Mouse (Mus musculus) myocyte (in vitro differentiated cells): ENCODE measurements at regions not wholly inside any gene's neighbourhood (a gene's known extent, or its start where the extent isn't known, plus 50 kb on each side); places are given as distances from the start of the nearest gene placed in this dataset.

Source experiments
- MAX ChIP-seq: IDR thresholded peaks from one replicate; pipeline ENCODE4 v1.6.1; 2011; ENCODE audit warnings: low read depth, mild to moderate bottlenecking, control low read depth
- MYOD1 ChIP-seq, 3 experiments: IDR thresholded peaks; one replicate each; pipeline ENCODE4 v1.6.1; 2011; ENCODE audit warnings: control low read depth in 2 of 3, low read depth in 2 of 3, mild to moderate bottlenecking in 2 of 3, moderate library complexity in 1 of 3; ENCODE audit not compliant: insufficient read length in 2 of 3, control insufficient read depth in 1 of 3
- MYOG ChIP-seq, 3 experiments: IDR thresholded peaks; one replicate each; pipeline ENCODE4 v1.6.1; 2011; ENCODE audit warnings: control low read depth in 2 of 3, low read depth in 2 of 3, mild to moderate bottlenecking in 2 of 3; ENCODE audit not compliant: insufficient read length in 2 of 3, control insufficient read depth in 1 of 3, insufficient read depth in 1 of 3
- POLR2A ChIP-seq: IDR thresholded peaks from one replicate; pipeline ENCODE4 v1.6.1; 2011; ENCODE audit warnings: low read depth, mild to moderate bottlenecking, control low read depth, moderate library complexity; ENCODE audit not compliant: insufficient read length
- TCF12 ChIP-seq: IDR thresholded peaks from one replicate; pipeline ENCODE4 v1.6.1; 2011; ENCODE audit warnings: mild to moderate bottlenecking, control low read depth; ENCODE audit not compliant: poor library complexity, insufficient read depth, severe bottlenecking
- USF1 ChIP-seq: IDR thresholded peaks from one replicate; pipeline ENCODE4 v1.6.1; 2011; ENCODE audit warnings: low read depth, mild to moderate bottlenecking, control low read depth, moderate library complexity

DNA sequence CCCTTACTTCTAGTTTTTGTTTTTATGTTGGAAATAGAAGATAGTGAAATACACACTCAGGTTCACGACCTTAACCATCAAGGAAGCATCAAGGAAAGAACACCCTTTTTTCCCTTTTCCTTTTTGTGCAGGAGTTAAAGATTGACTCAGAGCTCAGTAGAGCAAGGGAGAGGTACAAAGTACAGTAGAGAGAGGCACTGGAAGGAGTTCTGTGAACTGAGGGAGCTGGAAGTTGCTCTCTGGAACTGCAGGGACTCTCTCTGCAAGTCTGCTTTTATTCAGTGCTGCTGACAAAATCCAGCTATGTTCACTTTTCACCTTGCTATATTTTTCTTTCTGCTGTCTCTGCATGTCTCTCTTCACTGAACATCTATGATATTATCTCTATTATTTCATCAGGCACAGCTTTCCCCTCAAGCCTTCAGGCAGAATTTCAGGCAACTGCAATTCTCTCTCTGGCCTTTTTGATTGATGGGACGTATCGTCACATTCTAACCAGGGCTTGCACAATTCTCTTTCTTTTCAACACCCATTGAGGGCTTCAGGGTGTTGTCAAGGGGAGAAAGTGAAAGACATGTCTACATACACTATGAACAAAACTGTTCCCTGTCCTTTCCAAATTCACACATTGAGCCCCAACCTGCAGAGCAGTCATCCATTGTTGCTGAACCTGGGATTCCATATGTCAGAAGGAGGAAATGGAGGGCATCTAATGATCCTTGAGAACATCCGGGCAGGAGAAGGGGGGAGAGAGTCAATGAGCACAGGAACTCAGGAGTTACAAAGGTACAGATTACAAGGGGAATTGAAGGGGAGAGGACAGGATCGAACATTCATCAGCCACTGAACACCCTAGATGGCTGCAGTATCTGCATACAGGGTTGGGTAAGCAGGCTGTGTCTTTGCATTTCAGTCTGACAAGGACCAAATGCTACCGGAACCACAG is 228.9 kb downstream of the Kif20b start:
- TF ChIP-seq MAX (no peak), POLR2A (no peak), TCF12 (no peak), MYOD1 (IDR thresholded peaks at IDR 0.05; ENCODE audit: control insufficient read depth in 1 of 3, insufficient read length in 2 of 3, low read depth in 2 of 3) (no peak), MYOG (IDR thresholded peaks at IDR 0.05; ENCODE audit: control insufficient read depth in 1 of 3, insufficient read depth in 1 of 3, insufficient read length in 2 of 3, low read depth in 2 of 3) (no peak), USF1 (no peak)
